ENCODE assay signal across 17 mouse cellular contexts in genomic region chr13:38815002-38815707, GRCm38 (mm10).
DNase-seq lines count a peak whose midpoint lies in the region; ATAC-seq and TF ChIP-seq lines count a peak whose summit lies in the region.
"Had no signal": no experiment of that assay in that cellular context is flagged by ENCODE, and none has a peak within 500 bp of the region (broad histone marks: within the 10 kb centered on the region; RNA-seq: fewer than 3 reads in every experiment).

No protein-coding gene starts in this region.

- H3K27me3 ChIP-seq in midbrain, embryonic 11.5 days (ENCODE audit: control insufficient read depth, insufficient read depth, low read length), result no peaks in the 10 kb centered on the region
- H3K27me3 ChIP-seq in midbrain, embryonic 10.5 days (ENCODE audit: low read depth, poor library complexity, severe bottlenecking), result no peaks in the 10 kb centered on the region
- no peaks in the 10 kb centered on the region for H3K27me3 ChIP-seq in hindbrain, postnatal 0 days (ENCODE audit: insufficient read depth, low read length)
- no peaks in the 10 kb centered on the region for H3K27me3 ChIP-seq in forebrain, embryonic 14.5 days (replicated peaks; ENCODE audit: control insufficient read depth, insufficient read depth, low read length)
- H3K27me3 ChIP-seq: forebrain, embryonic 13.5 days; heart, embryonic 12.5 days had no signal

- no peaks in the 10 kb centered on the region for H3K4me1 ChIP-seq in midbrain, embryonic 11.5 days (ENCODE audit: control insufficient read depth, insufficient read depth, low read length)
- H3K4me1 ChIP-seq in midbrain, embryonic 10.5 days, result 0 out of 2 replicates have a peak, but pooled peaks cover 6% of the 10 kb centered on the region
- H3K4me1 ChIP-seq in hindbrain, postnatal 0 days (ENCODE audit: insufficient read depth, low read length), result no peaks in the 10 kb centered on the region
- no peaks in the 10 kb centered on the region for H3K4me1 ChIP-seq in forebrain, embryonic 14.5 days (ENCODE audit: control insufficient read depth, insufficient read depth, low read length)
- H3K4me1 ChIP-seq: forebrain, embryonic 13.5 days; heart, embryonic 12.5 days had no signal

- WGBS in midbrain, embryonic 11.5 days, result 72% methylated on average over 19 of the region's 19 CpGs
- WGBS in midbrain, embryonic 10.5 days, result 83% methylated on average over 19 of the region's 19 CpGs
- WGBS in hindbrain, postnatal 0 days, result 56% methylated on average over 19 of the region's 19 CpGs
- 82% methylated on average over 19 of the region's 19 CpGs for WGBS in forebrain, embryonic 14.5 days

- no peaks in the 10 kb centered on the region for H3K9me3 ChIP-seq in midbrain, embryonic 11.5 days (ENCODE audit: control insufficient read depth, low read length)
- no peaks in the 10 kb centered on the region for H3K9me3 ChIP-seq in midbrain, embryonic 10.5 days (replicated peaks)
- no peaks in the 10 kb centered on the region for H3K9me3 ChIP-seq in hindbrain, postnatal 0 days (ENCODE audit: low read length)
- no peaks in the 10 kb centered on the region for H3K9me3 ChIP-seq in forebrain, embryonic 14.5 days (replicated peaks; ENCODE audit: control insufficient read depth, low read length)
- H3K9me3 ChIP-seq: forebrain, embryonic 13.5 days had no signal

- no peak for TF ChIP-seq CTCF in hindbrain, postnatal 0 days (IDR thresholded peaks at IDR 0.05; ENCODE audit: low read depth)

- no peak overlapping the region for H3K27ac ChIP-seq in midbrain, embryonic 11.5 days (ENCODE audit: low read depth, low read length)
- no peak overlapping the region for H3K27ac ChIP-seq in midbrain, embryonic 10.5 days (replicated peaks)
- no peak overlapping the region for H3K27ac ChIP-seq in hindbrain, postnatal 0 days
- H3K27ac ChIP-seq in forebrain, embryonic 14.5 days (ENCODE audit: low read depth, low read length), result no peak overlapping the region
- H3K27ac ChIP-seq: forebrain, embryonic 13.5 days; layer of hippocampus, adult 2 months; left cerebral cortex, adult 2 months had no signal

- no peak overlapping the region for H3K4me2 ChIP-seq in midbrain, embryonic 11.5 days
- H3K4me2 ChIP-seq in hindbrain, postnatal 0 days (ENCODE audit: low read depth, low read length), result no peak overlapping the region
- H3K4me2 ChIP-seq in forebrain, embryonic 14.5 days (ENCODE audit: low read length), result no peak overlapping the region
- H3K4me2 ChIP-seq: forebrain, embryonic 13.5 days; heart, embryonic 12.5 days had no signal

- peak; percentile 30; the same call in 1 of the 2 replicates for ATAC-seq in midbrain, embryonic 11.5 days (ENCODE audit: low FRiP score)
- ATAC-seq in hindbrain, postnatal 0 days, result 0 out of 2 replicates have a peak, but pooled peaks have one; percentile 38
- ATAC-seq in forebrain, embryonic 14.5 days, result no peak
- ATAC-seq: forebrain, embryonic 13.5 days; liver, postnatal 0 days had no signal

- no peak overlapping the region for H3K4me3 ChIP-seq in midbrain, embryonic 11.5 days (ENCODE audit: low read depth, low read length)
- no peak overlapping the region for H3K4me3 ChIP-seq in midbrain, embryonic 10.5 days
- H3K4me3 ChIP-seq in hindbrain, postnatal 0 days (ENCODE audit: low read length), result no peak overlapping the region
- no peak overlapping the region for H3K4me3 ChIP-seq in forebrain, embryonic 14.5 days (ENCODE audit: low read depth, low read length)
- H3K4me3 ChIP-seq: forebrain, embryonic 13.5 days; heart, embryonic 12.5 days; layer of hippocampus, adult 2 months; left cerebral cortex, adult 2 months had no signal

- DNase-seq in midbrain, embryonic 11.5 days (ENCODE audit: low spot score, missing footprints), result no peak
- no peak for DNase-seq in midbrain, embryonic 10.5 days (ENCODE audit: low spot score)
- DNase-seq in NIH3T3 (ENCODE audit: low read depth), result peak; percentile 44
- DNase-seq in hindbrain, postnatal 0 days (ENCODE audit: low spot score), result no peak
- peak; percentile 41 for DNase-seq in retina, postnatal 1 day
- DNase-seq in forebrain, embryonic 14.5 days (ENCODE audit: low spot score), result no peak
- DNase-seq in cerebellum, postnatal 4 days (ENCODE audit: low spot score in 2 of 2), result no peak
- DNase-seq in ovary, postnatal 10 days (ENCODE audit: low spot score), result no peak
- DNase-seq: adrenal gland, postnatal 25 days; cerebellum, postnatal 25 days; heart, postnatal 4 days; liver, postnatal 0 days; lung, postnatal 36 days had no signal

- H3K36me3 ChIP-seq in midbrain, embryonic 11.5 days (ENCODE audit: control insufficient read depth, insufficient read depth, low read length), result no peaks in the 10 kb centered on the region
- H3K36me3 ChIP-seq in midbrain, embryonic 10.5 days, result no peaks in the 10 kb centered on the region
- no peaks in the 10 kb centered on the region for H3K36me3 ChIP-seq in hindbrain, postnatal 0 days (ENCODE audit: insufficient read depth, low read length)
- no peaks in the 10 kb centered on the region for H3K36me3 ChIP-seq in forebrain, embryonic 14.5 days (ENCODE audit: control insufficient read depth, insufficient read depth, low read length)
- H3K36me3 ChIP-seq: heart, embryonic 12.5 days had no signal

- H3K9ac ChIP-seq in midbrain, embryonic 11.5 days (ENCODE audit: low read length), result no peak overlapping the region
- H3K9ac ChIP-seq in hindbrain, postnatal 0 days (replicated peaks; ENCODE audit: low read length), result no peak overlapping the region
- H3K9ac ChIP-seq in forebrain, embryonic 14.5 days (ENCODE audit: low read length), result no peak overlapping the region
- H3K9ac ChIP-seq: forebrain, embryonic 13.5 days; heart, embryonic 12.5 days; liver, postnatal 0 days had no signal

Comparison
In these comparisons a context has a peak if more than half of its experiments do, and no peak if none do; other contexts are left out.
1. DNase-seq: peak in NIH3T3 (single experiment) and retina, postnatal 1 day (single experiment); none in midbrain, embryonic 11.5 days (single experiment), midbrain, embryonic 10.5 days (single experiment), hindbrain, postnatal 0 days (single experiment), forebrain, embryonic 14.5 days (single experiment), cerebellum, postnatal 4 days (0 of 2) and ovary, postnatal 10 days (single experiment).